Mouse (Mus musculus) adrenal gland, postnatal 14 days (tissue): ENCODE results near the gene Atad1. TPM values are rescaled to one million over a fixed set of nuclear protein-coding genes. Genes with fewer than 3 reads are reported as not detected.
"Not testable (repeated sequence)": the region's sequence is repeated elsewhere in the genome, so short reads cannot be mapped to it uniquely, and the experiment has no call there.

Experiments used
- DNase-seq: peaks from one replicate; pipeline ENCODE4 v3.0.0; 2021; ENCODE audit warnings: mixed read lengths
- total RNA-seq: library from RNA; stranded (reverse); gene quantifications from 2 replicates; pipeline ENCODE4 v1.2.3, GENCODE M21; 2021

Atad1 gene
- total RNA-seq, 1 experiment from 2014 or later = 65.0 TPM

- DNase-seq = no peak
Observed at GRCm38 (mm10) chr19:32675766-32676165, 63.8 kb downstream of the Atad1 start.

DNA sequence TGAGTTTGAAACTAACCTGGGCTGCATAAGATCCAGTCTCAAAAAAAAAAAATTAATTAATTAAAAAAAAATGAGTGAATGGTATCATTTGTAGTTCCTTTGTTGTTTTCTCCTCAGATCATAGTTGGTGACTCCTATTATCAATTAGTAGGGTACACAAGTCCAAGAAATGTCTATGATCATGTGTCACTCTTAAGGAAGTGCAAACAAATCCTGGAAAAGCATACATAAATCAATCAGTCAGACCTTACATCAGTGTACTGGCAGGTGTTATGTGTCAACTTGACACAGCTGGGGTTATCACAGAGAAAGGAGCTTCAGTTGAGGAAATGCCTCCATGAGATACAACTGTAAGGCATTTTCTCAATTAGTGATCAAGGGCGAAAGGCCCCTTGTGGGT, 71.8 kb downstream of the Atad1 start:
- DNase-seq = not testable (repeated sequence)

DNA sequence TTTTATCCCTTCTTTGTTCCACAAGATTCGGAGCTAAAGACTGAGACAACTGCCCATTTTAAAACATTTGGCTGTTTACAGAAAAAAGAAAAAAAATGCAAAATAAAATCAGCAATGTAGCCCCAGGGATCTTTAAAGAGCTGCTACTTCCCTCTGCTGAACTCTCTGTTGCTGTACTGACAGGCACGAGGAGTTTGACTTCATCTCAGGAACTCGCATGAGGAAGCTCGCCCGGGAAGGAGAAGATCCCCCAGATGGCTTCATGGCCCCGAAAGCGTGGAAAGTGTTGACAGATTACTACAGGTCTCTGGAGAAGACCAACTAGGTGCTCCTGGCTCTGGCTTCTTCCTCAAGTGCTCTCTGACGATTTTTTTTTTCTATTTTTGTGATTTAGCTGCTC, 74.3 kb downstream of the Atad1 start:
- no peak for DNase-seq

DNA sequence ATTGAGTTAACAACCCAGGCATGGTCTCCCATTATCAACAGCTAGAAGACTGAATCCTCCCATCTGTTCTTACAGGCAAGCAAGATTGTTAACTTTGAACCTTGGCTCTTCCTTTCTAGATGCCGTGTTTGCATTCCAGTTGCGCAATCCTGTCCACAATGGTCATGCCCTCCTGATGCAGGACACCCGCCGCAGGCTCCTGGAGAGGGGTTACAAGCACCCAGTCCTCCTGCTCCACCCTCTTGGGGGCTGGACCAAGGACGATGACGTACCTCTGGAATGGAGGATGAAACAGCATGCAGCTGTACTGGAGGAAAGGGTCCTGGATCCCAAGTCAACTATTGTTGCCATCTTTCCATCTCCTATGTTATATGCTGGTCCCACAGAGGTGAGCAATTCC, 76.7 kb downstream of the Atad1 start:
- no peak for DNase-seq

DNA sequence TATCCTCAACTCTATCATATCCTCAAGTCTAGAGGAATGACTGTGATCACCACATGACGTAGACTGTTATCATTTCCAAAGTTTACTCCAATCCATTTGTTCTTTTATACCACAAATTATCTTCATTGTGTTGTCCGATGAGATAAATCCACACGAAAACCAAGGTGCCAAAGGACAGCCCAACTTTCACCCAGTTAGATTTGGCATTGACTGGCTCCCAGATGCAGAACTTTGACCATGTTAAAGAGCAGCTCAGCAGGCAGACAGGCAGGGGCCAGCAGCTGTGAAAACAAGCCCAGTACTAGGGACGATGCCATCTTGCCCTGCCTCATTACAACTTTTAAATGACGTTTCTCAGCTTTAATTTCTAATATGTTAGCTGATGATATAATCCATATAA, 80.2 kb downstream of the Atad1 start:
- DNase-seq = no peak

DNA sequence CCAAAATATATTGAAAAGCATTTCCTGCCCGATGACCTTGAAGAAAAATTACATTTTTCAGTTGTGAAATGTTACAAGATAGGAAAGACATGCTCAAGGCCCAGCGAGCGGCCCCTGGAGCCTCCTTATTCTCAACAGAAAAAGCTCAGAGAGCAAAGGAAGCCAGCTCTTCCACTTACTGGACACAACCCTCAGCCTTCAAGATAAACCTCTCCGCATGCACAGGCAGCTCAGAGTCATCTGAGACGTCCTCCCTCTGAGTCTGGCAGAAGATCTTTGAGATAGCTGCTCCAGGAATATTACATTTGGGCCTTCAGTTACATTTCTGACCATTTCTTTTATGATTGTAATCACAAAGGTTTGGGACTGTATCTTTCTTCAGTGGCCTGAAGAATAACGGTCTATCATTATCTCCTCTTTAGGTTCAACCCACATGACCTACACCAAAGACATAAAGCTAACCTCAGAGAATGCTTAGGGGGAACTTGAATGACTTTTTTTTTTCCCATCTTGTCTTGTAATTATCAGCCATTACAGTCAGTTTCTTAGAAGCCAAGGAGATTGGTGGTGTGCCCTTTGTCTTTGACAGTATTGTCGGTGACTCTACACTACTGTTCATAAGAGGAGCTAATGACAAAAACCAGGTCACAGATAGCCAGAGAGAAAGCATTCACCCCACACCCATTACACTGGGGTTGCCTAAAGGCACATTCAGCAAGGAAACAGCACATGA, 85.8 kb downstream of the Atad1 start:
- DNase-seq = peak; percentile 30

GRCm38 (mm10) chr19:32653122-32653521, 86.5 kb downstream of the Atad1 start:
- peak; percentile 21 for DNase-seq

GRCm38 (mm10) chr19:32651046-32651445, 88.5 kb downstream of the Atad1 start:
- DNase-seq = no peak

DNA sequence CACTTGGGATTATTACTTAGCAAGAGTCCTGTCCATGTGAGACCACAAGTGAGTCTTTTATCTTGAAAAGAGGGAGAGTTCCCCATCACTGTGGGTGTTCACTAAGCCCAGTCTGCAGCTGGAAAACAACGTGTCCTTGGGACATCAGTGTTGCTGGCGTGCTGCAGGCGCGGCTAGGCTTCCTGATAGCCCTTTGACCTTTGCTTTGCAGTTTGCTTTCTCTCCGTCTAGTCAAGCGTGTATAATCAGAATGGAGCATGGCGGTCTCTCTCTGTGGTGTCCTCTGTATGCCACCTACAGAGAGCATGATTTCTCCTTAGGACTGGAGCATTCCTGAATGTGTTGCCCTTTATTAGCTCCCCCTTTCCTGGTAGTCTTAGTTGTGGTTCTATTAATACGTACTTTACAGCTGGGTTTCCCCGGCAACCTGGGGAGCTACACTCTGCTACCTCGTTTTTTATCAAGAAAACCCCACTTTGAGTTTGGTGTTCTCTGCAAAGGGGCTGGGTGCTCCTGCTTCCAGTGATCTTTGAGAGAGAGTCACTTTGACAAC, 91.5 kb downstream of the Atad1 start:
- DNase-seq = no peak

DNA sequence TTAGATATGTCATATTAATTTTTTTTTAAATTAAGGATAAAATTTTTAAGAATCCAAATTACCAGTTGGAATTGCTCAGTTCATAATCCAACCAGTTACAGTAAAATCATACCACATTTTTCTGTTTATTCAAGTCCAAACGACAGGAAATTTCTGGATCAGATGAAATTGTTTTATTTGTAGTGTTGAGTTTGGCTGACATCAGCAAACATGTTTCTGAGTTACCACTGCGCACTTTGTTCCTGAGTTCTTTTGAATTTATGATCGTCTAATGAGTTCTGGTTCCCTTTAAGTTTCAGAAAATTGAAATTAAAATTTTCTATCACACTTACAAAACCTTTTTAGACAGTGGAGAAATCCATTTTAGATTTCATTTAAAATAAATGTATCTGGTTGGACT, 93.2 kb downstream of the Atad1 start:
- DNase-seq = no peak

GRCm38 (mm10) chr19:32645939-32646338, 93.6 kb downstream of the Atad1 start:
- DNase-seq = no peak

DNA sequence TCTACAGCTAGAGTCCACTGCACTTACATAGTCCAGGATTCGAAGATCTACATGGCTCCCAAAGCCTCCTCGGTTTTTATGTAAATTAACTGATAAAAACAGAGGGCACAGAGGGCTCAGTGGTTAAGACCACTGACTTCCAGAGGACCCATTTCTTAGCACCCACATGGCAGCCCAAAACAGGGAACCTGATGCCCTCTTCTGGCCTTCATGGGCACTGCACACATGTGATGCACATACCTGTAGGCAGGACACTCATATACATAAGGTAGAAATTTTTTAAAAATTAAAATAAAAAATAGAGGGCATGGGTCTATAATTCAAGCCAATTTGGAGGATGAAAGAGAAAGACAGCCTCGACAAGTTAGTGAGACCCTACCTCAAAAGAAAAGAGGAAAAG, 95.9 kb downstream of the Atad1 start:
- DNase-seq = no peak

DNA sequence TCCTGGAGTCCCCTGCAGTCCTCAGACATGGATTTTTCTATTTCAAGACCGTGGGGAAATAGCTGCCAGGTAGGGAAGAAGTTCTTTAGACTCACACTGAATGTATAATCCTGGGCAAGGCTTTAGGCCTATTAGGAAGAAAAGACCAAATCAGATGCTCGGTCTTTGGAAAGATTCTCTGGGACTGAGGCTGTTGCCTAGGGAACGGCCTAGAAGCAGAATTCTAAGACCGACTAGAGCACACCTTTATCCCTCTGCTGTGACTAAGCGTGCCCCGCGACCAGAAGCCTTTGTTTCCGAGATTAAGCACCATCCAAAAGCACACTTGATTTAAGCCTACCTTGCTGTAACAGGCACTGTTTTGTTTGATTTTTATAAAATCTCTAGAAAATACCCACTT, 97.6 kb downstream of the Atad1 start:
- DNase-seq = no peak

DNA sequence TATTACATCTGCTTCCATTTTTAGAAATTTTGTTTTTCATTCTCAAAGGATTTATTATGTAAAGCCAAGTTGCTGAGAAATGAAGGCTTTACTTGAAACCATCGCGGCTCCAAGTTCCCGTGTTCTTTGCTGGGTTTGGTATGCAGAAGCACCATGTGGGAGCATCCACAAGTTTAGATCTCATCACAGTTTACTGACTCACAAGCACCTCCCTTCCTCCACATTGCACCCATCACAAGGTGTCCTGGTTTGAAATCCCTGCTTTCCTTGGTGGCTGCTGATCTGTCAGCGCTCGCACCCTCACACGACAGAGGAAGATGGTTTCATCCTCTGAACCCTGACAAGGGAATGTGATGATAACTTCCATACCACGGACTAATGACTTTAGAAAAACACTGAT, 98.1 kb downstream of the Atad1 start:
- DNase-seq = no peak

- DNase-seq = no peak
Observed at GRCm38 (mm10) chr19:32638276-32638903, 101.2 kb downstream of the Atad1 start.

DNA sequence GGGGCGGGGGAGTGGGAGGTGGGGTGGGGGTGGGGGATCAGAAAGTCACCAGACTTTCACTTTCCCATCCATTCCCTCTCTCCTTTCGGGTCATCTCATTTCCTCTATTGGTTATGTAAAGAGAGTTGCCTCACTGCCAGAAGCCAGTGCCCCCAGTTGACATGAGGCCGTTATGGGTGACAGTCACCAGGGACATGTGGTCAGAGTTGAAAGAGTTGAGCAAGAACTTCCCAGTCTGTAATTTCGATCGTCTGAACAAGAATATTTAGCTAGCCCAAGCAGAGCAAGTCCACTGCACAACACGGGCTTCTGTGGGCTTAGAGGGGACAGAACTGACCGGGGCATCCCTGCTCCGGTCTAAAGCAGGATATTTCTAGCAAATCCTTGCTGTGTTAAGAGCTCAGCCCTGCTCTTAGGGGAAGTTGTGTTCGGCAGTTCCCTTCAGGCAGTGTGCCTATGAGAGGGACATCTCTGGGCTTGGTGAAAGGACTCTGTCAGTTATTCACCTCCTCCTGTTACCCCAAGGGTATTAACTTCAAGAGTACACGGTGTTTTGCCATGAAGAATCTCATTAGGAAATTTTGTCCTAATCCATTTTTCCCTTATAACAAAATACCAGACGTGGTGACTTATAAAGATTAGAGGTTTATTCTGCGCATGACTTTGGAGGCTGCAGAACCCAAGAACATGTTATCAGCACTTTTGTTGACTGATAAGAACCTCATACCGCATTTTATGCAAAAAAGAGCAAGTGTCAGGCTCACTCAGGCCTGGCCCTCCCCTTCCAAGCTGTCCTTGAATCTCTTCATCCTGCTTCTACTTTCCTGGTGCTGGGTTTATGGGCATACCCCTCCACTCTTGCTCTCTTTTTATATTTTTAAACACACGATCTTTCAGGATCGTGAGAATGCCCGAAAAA, 102.0 kb downstream of the Atad1 start:
- DNase-seq = peak; percentile 51

- no peak for DNase-seq
Observed at GRCm38 (mm10) chr19:32634916-32635315, 104.7 kb downstream of the Atad1 start.

GRCm38 (mm10) chr19:32628572-32629132, 110.9 kb downstream of the Atad1 start:
- no peak for DNase-seq

- DNase-seq = no peak
Observed at GRCm38 (mm10) chr19:32627631-32628030, 112.0 kb downstream of the Atad1 start.

DNA sequence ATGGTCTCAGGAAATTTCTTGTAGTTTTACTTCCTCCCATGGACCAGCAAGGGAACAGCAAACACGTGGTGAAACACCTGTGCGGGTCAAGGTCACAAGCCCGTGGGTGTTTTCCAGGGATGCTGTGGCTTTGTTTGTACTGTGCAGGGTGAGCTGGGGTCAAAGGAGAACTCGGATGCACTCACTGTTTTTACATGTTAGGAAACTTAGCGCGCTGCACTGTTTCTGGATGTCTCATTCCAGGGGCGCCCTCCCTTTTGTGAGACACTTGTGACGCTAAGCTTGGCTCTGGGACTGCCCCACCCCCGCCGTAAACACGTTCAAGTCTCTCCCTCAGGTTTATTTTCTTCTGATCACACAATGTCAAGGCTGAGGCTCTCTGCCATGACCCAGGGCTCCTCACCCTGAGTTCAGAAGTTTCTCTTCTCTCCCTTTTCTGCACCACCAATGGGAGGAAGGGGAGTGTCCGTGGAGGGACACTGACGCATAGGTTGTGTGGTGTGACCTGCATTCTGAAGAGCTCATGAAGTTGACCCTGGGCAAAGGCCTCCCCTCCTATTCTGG, 112.7 kb downstream of the Atad1 start:
- peak; percentile 31 for DNase-seq

GRCm38 (mm10) chr19:32622142-32622541, 117.4 kb downstream of the Atad1 start:
- DNase-seq = no peak
